Mouse (Mus musculus) thymus, postnatal 10 days (tissue): ENCODE results near the gene Fiz1.
"Not testable (repeated sequence)": the region's sequence is repeated elsewhere in the genome, so short reads cannot be mapped to it uniquely, and the experiment has no call there.

Experiments used
- DNase-seq, 2 experiments: peaks; one replicate each; pipeline ENCODE4 v3.0.0; 2021; ENCODE audit warnings: low spot score in 2 of 2

The Fiz1 gene

DNA sequence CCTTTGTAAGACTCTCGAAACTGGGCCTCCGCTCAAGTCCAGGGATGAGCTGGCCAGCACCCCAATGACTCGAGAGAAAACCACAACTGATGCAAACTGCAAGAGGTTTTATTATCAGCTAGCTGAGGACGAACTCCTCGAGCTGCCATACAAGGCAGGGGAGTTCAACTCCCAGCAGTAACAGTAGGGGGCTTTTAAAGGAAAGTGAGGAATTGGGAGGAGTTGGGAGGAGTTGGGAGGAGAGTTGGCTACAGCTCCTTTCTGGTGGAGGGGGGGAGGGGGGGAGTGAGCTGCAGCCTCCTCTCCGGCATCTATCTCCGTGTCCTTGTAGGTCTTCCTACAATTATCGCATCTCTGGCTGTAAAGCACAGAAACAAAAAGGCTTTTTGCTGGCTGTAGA is 11.6 kb downstream of the Fiz1 start:
- DNase-seq, result not testable (repeated sequence)

DNA sequence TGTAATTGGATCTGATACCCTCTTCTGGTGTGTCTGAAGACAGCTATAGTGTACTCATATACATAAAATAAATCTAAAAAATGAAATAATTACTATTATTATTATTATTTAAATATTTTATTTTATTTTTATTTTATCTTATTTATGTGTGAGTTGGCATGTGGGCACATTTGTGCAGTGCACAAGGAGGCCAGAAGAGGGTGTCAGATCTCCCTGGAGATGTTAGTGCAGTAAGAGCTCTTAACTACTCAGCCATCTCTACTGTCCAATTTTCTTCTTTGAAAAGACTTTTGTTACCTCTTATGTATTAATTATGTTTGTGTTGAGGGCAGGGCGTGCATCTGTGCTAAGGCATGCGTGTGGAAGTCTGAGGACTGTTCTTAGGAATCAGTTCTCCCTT is 14.6 kb downstream of the Fiz1 start:
- no peak for DNase-seq

DNA sequence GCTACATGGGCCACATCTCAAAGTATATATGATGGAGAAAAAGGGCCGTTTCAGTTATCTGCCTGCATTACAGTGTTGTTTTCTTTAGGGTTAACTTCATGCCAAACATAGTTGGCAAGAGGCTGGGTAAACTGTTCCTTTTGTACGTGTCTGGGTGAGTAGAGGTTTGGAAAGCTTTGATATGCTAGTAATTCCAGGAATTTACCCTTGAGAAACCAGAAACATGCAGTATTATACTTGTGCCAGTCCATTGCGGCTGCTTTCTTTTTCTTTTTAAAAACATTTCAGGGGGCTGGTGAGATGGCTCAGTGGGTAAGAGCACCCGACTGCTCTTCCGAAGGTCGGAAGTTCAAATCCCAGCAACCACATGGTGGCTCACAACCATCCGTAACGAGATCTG is 17.6 kb downstream of the Fiz1 start:
- DNase-seq, result no peak

DNA sequence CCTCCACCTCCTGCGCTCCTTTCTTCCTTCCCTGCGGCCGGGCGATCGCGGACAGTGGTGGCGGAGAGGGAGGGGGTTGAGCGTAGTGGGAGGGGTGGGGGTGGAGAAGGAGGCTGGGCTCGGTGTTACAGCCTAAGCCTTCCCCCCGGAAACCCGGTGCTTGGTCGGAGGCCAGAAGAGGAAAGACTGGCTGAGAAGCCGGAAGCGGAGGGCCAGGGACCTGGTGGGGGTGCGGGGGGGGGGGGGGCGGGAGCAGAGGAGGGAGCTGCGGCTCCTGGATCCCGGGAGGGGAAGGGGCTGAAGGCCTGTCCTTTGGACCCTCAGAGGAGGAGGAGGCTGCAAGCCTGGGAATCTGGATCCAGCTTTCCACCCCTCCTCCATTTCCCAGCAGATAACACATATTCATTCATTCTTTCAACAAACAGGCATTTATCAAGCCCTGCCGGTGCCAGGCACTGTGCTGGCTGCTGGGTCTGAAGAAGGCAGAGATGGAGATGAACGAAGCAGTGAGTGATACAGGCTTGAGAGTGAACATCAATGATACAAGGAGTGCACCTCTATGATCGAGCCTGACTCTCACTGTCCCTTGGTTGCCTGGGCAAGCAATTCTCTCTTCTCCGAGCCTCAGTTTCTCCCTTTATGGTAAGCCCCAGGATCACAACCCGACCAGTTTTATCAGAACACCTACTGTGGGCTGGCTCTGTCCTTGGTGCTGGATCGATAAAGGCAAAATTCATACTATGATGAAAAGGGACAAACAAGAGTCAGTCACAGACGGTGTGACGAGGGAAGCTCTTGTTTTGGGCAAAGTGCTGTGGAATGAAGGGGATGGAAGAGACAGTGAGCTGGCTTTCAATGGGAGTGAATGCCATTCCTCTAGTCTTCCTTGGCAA is 18.2 kb downstream of the Fiz1 start, which contains the start of gene Zfp579:
TSS of gene Zfp579 (minus strand) at position 156 of the 893 bp plus-strand sequence.
- peak; percentile 86 to 91 for DNase-seq

DNA sequence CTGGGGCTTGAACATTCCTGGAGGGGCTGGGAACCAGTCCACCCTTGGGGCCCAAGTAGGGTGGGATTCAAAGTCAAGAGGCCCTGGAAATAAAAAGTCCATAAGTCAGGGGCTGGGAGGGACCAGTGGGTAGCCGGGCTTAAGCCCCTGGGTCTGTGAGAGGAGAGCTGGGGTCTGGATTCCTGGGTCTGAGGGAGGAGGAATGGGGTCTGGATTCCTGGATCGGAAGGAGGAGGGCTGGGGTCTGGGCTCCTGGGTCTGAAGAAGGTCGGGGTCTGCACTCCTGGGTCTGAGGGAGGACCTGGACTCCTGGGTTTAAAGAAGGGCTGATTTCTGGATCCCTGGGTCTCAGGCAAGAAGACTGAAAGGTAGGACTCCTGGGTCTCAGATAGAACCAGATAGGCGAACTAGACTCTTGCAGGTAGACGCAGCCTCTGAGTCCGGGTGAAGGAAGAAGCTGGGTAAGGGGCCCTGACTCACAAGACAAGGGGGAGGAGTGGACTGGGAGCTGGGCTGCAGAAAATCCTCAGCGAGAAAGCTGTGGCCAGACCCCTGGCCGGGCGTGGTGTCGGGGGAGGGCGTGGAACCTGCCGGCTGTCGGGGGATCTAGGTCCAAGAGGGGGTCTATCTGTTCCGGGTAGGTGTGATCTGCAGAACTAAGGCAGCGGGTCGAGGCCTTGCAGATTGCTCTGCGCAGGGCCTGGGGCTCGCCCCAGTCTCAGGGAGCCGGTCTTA is 19.1 kb downstream of the Fiz1 start:
- DNase-seq, result no peak

DNA sequence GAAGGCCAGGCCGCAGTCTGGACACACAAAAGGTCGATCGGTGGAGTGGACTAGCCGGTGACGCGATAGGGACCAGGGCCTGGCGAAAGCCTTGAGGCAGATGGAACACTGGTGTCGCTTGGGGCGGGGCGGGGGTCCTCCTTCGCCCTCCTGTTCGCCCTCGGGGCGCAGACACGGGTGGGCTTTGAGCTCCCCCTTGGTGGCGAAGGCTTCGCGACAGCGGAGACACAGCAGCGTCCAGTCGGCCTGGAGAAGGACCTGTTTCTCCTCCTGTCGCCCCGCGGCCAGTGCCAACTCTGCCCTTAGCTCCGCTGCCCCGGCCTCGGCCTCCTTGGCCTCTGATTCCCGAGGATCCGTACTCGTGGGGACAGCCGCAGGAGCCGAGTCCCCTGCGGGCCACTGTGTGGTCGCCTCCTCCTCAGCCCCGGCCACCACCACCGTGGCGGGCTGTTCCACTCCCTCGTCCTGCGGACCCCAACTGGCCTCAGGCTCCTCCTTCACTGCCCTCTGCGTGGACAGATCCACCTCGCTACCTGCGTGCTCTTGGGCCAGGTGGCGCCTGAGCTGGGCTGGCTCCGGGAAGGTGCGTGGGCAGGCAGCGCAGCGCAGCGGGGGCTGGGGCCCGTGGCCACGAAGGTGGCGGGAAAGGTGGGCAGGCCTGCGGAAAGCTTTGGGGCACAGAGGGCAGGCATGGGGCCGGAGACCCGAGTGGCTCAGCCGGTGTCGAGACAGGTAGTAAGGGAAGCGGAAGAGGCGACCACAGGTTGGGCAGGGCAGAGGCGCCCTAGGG is 20.3 kb downstream of the Fiz1 start:
- no peak for DNase-seq

DNA sequence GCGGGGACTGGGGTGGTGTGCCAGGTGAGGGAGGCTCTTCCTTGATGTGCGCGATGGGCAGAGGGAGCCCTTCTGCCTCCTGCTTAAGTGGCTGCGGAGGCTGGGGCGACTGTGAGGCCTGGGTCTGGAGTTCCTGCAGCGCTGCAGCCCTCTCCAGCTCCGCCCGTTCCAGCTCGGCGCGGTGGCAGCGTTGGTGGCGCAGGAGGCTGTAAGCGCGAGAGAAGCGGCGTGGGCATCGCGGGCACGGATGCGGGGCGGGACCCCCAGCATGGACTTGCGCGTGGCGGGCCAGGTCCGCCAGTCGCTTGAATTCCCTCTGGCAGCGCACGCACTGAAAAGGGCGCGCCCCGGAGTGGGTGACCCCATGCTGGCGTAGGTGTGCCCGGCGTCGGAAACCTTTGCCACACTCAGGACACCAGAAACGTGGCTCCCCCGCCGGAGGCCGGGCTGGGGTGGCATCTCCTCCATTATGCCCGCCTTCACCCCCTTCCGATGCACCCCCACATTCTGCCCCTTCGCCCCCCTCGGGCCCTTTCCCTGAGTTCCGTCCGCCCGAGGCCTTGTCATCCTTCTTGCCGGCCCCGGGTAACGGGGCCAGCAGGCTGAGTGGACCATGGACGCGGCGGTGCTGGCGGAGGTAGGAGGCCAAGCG is 21.0 kb downstream of the Fiz1 start:
- DNase-seq, result no peak

DNA sequence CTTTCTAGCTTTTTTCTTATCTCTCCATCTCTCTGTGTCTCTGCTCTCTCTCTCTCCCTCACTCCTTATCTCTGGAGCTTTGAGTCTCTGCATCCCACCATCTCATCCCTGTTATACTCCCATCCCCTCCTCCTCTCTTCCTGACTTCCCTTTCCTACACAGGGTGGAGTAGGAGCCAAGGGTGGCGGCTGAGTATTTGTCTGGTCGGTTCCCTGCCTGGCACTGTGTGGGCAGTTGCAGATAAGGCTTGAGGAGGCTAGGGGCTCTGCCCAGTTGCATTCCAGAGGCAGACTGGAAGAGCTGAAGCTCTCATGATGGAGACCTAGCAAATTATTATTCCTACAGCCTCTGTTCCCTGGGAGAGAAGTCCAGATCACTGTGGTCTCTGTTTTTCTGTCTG is 26.2 kb downstream of the Fiz1 start:
- DNase-seq, result no peak

DNA sequence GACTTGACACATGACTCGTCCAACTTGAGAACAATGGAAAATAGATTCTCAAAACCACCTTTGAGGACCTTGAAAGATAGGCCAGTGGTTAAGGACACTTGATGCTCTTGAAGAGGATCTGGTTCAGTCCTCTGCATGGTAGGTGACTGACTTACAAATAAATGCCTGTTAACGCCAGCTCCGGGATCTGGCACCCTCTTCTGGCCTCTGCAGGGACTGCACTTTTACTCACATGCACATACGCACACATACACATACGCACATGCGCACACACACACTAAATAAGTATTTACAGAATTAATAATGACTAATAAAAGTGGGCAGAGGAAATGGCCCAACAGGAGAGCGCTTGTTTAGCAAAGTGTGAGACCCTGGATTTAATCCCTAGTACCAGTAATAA is 37.7 kb downstream of the Fiz1 start:
- no peak for DNase-seq

DNA sequence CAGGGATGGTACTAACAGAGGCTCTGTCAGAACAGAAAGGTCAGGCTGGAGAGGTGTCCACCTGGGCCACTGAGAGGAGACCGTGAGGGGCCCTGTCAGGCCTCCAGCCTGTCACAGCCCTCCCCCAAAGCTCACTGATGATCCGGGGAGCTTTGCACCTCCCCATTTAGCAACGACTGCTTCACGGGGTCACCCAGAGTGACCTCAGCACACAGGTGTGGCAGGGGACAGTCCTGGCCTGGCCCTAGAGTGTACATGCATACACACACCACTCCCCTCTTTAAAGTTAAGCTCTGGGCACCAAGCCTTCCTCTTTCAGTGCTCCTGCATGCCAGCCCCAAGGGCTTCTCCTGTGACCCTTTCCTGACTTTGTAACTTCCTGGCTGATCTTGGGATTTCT is 39.0 kb downstream of the Fiz1 start:
- no peak for DNase-seq

DNA sequence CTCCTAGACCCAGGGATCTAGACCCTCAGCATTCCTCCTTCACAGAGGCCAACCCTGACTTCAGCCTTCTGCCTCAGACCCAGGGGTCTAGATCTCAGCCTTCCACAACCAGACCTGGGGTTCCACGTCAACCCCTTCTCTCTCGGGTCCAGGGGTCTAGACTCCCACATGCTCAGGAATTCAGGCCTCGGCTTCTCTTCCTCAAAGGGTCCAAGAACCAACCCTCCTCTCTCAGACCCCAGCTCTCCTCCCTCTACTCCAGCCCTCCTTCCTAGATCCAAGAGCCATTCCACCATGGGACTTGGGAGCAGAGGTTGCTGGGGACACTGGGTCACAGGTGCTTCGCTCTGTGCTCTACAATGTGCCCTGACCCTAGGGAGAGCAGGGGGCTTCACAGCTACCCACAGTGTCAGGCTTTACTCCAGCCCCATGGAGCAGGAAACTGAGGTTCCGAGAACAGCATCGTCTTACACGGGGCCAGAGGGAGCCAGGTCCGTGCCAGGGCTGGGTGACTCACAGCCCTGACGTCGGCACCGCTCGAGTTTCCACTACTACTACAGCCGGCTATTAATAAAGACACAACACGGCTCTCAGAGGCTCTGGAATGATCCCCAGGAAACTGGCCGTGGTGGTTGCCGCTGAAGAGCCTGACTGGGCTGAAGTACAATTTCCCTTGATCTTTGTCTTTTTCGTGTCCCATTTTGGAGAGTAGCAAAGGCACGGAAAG is 42.0 kb downstream of the Fiz1 start:
- no peak for DNase-seq

DNA sequence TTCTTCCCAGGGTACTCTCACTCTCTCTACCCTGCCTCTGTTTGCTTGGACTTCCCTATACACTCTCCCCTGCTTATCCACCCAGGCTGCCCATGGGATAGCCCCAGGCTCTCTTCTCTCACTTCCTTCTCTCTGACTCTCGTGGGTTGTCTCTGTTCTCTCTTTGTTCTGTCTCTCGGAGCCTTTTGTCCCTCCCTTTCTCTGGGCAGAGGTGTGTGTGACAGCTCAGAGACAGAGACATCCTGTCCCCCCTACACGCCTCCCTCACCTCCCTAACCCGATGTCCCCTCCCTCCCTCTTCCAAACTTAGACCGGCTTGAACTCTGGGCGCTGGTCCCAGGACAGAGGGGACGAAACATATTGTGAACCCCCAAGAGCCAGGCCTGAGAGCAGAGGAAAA is 42.8 kb downstream of the Fiz1 start:
- DNase-seq, result no peak

DNA sequence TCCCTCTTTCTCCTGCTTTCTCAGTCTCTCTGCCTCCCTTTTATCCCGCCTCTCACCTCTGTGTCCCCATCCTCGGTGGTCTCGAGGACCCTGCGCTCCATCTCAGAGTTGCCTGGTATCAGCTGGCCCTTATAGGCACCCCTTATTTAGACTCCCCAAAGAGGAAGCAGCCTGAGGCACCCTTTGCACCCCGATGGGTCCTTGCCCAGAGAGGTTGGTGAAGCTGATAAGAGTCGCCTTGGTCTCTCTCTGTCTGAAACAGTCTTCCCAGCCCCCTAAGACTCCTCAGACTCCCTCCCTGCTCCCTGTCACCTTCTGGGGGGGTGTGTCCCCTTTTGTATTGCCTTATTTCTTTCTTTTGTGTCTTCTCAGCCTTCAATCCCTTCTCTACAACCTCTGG is 43.4 kb downstream of the Fiz1 start, which contains the start of gene Sbk3:
TSS of gene Sbk3 (minus strand) at position 101 of the 400 bp plus-strand sequence.
- no peak for DNase-seq

DNA sequence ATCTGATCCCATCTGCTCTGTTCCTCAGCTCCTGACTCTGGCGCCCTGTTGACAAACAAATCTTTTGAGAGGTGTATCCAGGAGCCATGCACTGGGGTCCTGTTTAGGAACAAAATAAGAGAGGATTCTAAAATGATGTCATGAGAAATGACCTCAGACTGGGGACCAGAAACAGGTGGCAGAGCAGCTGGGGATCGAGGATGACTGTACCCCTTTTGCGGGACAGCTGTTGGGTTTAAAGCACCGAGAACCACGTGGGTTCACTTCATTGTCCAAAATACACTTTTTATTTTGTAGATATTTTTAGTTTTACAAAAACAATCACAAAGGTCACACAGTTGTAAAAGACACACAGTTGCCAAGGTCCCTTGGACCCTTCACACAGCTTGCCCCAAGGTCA is 49.5 kb downstream of the Fiz1 start:
- no peak for DNase-seq

DNA sequence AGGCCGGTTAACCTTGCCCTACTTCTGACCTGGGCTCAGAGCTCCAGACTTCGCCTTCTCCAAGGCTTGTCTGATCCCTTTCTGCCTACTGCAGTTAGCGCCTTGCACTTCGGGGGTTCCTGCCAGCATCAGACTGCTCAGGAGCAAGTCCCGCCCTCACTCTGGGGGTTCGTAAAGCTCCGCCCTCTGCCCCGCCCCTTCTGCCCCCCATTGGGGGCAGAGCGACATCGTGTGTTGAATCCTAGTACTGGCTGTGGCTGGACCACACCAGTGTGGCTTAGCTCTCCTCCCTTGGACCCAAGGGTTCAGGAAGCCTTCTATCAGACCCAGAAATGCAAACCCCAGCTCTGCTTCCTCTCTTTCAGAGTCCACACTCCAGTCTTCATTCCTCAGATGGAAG is 50.2 kb downstream of the Fiz1 start, which contains the start of gene Sbk2:
TSS of gene Sbk2 (minus strand) at position 135 of the 400 bp plus-strand sequence.
- peak; percentile 74 to 90 for DNase-seq

DNA sequence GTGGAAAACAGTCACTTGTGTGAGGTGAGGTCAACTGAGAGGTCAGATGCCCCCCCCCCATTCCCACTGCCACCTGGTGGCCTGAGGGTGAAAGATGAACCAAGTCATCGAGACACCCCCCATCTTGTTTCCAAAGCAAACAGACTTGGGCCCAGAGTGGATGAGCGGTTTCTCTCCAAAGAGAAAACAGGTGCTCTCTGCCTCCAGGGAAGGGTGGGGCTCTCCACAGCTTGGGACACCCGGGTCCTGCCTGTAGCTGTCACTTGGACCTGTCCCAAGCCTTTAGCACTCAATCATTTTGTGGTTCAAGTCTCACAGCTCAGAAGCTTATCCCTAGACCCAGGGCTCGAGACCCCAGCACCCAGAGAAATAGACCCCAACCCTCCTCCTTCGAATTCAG is 51.0 kb downstream of the Fiz1 start:
- no peak for DNase-seq

DNA sequence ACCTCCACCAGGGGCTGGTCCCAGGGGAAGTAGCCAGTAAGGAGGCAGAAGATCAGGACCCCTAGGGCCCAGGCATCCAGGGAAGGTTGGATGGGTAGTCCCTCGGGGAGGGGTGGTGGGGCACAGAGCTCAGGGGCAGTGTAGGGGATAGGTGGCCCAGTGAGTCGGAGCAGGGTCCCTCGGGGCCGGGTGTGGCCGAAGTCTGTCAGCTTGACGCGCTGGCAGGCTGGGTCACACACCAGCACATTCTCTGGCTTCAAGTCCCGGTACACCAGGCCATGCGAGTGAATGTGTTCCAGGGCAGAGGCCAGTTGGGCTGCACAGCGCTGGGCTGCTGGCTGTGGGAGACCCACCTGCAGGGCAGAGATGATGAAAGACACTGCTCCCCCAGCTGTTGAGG is 57.1 kb downstream of the Fiz1 start:
- no peak for DNase-seq
